Mouse (Mus musculus): ENCODE measurements around the gene Ptms. TPM values are rescaled to one million over a fixed set of nuclear protein-coding genes. Genes with fewer than 3 reads are reported as not detected.

The Ptms gene
- polyA plus RNA-seq (2015; fragmentation: Nextera tagmentation; extraction: Ambion mirVana): 766 and 864 TPM in 2 replicates

DNA sequence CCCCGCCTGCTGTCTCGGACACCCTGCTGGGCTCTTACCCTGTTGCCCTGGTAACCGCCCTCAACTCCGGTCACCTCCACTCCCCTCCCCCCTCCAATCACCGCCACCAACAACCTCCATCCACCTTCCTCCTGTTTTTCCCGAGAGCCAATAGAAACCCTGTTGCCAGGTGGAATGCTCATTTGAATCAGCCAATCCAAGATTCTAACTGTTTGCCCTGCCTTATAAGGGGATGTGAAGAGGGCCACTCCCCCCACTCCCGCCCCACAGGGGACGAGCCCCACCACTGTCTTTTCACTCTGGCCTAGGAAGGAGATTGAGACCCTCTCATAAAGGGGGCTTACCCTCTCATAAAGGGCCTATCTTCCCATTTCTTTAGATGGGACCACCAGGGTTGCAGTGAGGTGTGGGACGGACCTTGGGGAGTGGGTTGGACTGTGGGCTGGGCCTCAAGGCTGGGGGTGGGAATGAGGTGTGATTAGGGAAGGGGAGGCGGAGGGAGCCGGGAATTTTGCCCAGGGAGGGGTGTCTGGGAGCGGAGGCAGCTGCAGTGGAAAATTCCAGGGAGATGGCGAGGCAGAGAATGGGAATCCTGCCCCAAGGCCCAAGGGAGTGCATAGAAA, at the start of gene Ptms:
Gene Ptms, minus strand, starts transcription at position 409 of the 623 bp plus-strand sequence.
- H3K36me3 ChIP-seq: no peaks in the 10 kb centered on the region
- H3K27ac ChIP-seq (replicated peaks): peak within 1 kb of the TSS; percentile 100
- no peaks in the 10 kb centered on the region for H3K27me3 ChIP-seq
- peak; percentile 90 for ATAC-seq (ENCODE audit: low FRiP score, low read depth)
- no peaks in the 10 kb centered on the region for H3K9me3 ChIP-seq
- peak within 1 kb of the TSS; percentile 98 for H3K4me2 ChIP-seq
- H3K9ac ChIP-seq: peak within 1 kb of the TSS; percentile 56
- H3K4me1 ChIP-seq (replicated peaks): peaks cover 50% of the 10 kb centered on the region
- WGBS: 1% methylated on average over 13 of the region's 13 CpGs
- peak within 1 kb of the TSS; percentile 94 for H3K4me3 ChIP-seq

- Histone ChIP-seq H3K27ac (replicated peaks) (no peak overlapping the region), H3K36me3 (no peaks in the 10 kb centered on the region), H3K27me3 (0 out of 2 replicates have a peak, but pooled peaks cover 4% of the 10 kb centered on the region), H3K4me3 (no peak overlapping the region), H3K4me2 (no peak overlapping the region), H3K4me1 (replicated peaks) (peaks cover 17% of the 10 kb centered on the region), H3K9me3 (no peaks in the 10 kb centered on the region), H3K9ac (no peak overlapping the region)
- 63% methylated on average over 4 of the region's 4 CpGs for WGBS
- no peak for ATAC-seq (ENCODE audit: low FRiP score, low read depth)
Observed at GRCm38 (mm10) chr6:124967766-124968165, 47.9 kb upstream of the Ptms start.

GRCm38 (mm10) chr6:124966466-124967118, 46.7 kb upstream of the Ptms start:
- peak overlapping the region; percentile 71 for H3K4me3 ChIP-seq
- H3K36me3 ChIP-seq: no peaks in the 10 kb centered on the region
- no peak for ATAC-seq (ENCODE audit: low FRiP score, low read depth)
- WGBS: 94% methylated on average over 7 of the region's 7 CpGs
- peak overlapping the region; percentile 93 for H3K4me2 ChIP-seq
- H3K4me1 ChIP-seq (replicated peaks): peaks cover 17% of the 10 kb centered on the region
- 0 out of 2 replicates have a peak, but pooled peaks cover 4% of the 10 kb centered on the region for H3K27me3 ChIP-seq
- no peak overlapping the region for H3K9ac ChIP-seq
- H3K9me3 ChIP-seq: no peaks in the 10 kb centered on the region
- H3K27ac ChIP-seq (replicated peaks): no peak overlapping the region

DNA sequence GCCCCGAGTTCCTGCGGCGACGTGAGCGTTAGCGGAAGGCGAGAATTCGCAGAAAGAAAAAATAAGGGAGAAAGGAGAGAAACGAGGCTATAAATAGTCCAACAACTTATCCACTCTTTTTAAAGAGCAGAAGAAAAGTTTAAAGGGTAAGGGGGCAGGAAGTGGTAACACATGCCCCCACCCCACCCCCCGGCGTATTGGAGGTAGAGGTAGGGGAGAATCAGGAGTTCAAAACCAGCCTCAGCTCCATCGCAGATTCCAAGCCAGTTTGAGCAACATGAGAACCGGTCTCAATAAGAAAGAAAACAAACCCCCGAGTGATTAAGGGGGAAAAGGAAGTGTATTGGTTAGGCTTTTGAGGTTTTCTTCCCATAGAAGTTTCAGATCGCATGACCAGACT, 45.8 kb upstream of the Ptms start:
- H3K4me2 ChIP-seq: peak overlapping the region; percentile 93
- peaks cover 17% of the 10 kb centered on the region for H3K4me1 ChIP-seq (replicated peaks)
- 16% methylated on average over 15 of the region's 15 CpGs for WGBS
- H3K4me3 ChIP-seq: peak overlapping the region; percentile 71
- peak overlapping the region; percentile 92 for H3K27ac ChIP-seq (replicated peaks)
- no peaks in the 10 kb centered on the region for H3K9me3 ChIP-seq
- H3K27me3 ChIP-seq: 0 out of 2 replicates have a peak, but pooled peaks cover 4% of the 10 kb centered on the region
- peaks cover 5% of the 10 kb centered on the region; the same call in 1 of the 2 replicates for H3K36me3 ChIP-seq
- ATAC-seq (ENCODE audit: low FRiP score, low read depth): no peak
- H3K9ac ChIP-seq: peak overlapping the region; percentile 89

DNA sequence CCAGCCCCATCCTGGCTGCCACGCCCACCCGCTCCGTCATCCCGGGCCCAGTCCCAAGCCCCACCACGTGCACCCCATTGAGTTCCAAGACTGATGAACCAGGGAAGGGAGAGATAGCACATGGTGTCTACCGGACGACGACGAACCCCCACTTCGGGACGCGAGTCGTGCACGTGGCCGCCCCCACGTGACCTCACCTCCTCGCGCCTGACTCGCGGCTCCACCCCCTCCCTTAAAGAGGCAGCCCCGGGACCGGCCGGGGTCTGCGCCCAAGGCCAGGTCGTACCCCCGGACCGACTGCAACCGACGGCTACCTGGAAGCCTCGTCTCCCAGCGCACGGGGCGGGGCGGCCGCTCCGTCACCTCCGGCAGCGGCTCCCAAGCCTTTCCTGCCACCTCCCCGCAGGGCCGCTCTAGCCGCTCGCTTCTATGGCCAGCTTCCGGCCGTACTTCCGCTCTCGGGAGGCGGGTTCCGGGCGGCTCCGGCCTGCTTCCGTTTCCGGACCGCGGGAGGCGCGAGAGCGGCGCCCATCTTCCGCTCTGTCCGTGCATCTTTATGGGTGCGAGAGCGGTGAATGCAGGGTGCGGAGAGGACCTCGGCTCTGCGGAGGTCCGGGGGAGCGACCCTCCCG, 45.3 kb upstream of the Ptms start, which contains the start of gene Cops7a:
Gene Cops7a, minus strand, starts transcription at position 451 of the 632 bp plus-strand sequence.
- peak; percentile 95 for ATAC-seq (ENCODE audit: low FRiP score, low read depth)
- Histone ChIP-seq H3K36me3 (peaks cover 9% of the 10 kb centered on the region; the same call in 1 of the 2 replicates), H3K4me1 (replicated peaks) (peaks cover 17% of the 10 kb centered on the region), H3K9ac (peak within 1 kb of the TSS; percentile 89), H3K27me3 (no peaks in the 10 kb centered on the region), H3K9me3 (no peaks in the 10 kb centered on the region), H3K4me3 (peak within 1 kb of the TSS; percentile 71), H3K4me2 (peak within 1 kb of the TSS; percentile 93), H3K27ac (replicated peaks) (peak within 1 kb of the TSS; percentile 92)
- 0% methylated on average over 67 of the region's 68 CpGs for WGBS

- 45% methylated on average over 16 of the region's 16 CpGs for WGBS
- H3K4me3 ChIP-seq: peak overlapping the region; percentile 71
- H3K9ac ChIP-seq: peak overlapping the region; percentile 89
- peak; percentile 39 for ATAC-seq (ENCODE audit: low FRiP score, low read depth)
- peaks cover 17% of the 10 kb centered on the region for H3K4me1 ChIP-seq (replicated peaks)
- peaks cover 13% of the 10 kb centered on the region for H3K36me3 ChIP-seq
- H3K9me3 ChIP-seq: no peaks in the 10 kb centered on the region
- H3K4me2 ChIP-seq: peak overlapping the region; percentile 93
- H3K27ac ChIP-seq (replicated peaks): peak overlapping the region; percentile 92
- H3K27me3 ChIP-seq: no peaks in the 10 kb centered on the region
Observed at GRCm38 (mm10) chr6:124964638-124965037, 44.7 kb upstream of the Ptms start.

DNA sequence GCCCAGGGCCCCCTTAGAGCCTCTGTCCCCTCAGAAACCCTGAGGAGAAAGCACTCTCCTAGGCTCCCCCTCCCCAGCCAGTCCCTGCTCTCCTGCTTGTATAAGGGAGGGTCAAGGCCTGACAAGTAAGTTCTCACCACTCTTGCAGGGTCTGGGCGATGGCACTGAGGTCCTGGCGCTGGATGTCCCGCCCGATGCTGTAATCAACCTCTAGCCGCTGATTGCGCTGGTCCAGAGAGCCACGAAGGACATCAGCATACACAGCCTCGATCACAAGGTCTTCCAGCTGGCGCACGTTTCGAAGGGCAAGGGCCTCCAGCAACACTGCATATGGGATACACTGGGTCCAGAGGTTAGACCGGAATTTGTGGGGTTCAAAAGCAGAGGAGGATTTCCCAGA, 41.1 kb upstream of the Ptms start:
- WGBS: 94% methylated on average over 12 of the region's 12 CpGs
- Histone ChIP-seq H3K9me3 (no peaks in the 10 kb centered on the region), H3K4me2 (no peak overlapping the region), H3K9ac (no peak overlapping the region), H3K4me3 (no peak overlapping the region), H3K36me3 (peaks cover 37% of the 10 kb centered on the region), H3K27me3 (no peaks in the 10 kb centered on the region), H3K27ac (replicated peaks) (no peak overlapping the region), H3K4me1 (replicated peaks) (peaks cover 11% of the 10 kb centered on the region)
- no peak for ATAC-seq (ENCODE audit: low FRiP score, low read depth)

DNA sequence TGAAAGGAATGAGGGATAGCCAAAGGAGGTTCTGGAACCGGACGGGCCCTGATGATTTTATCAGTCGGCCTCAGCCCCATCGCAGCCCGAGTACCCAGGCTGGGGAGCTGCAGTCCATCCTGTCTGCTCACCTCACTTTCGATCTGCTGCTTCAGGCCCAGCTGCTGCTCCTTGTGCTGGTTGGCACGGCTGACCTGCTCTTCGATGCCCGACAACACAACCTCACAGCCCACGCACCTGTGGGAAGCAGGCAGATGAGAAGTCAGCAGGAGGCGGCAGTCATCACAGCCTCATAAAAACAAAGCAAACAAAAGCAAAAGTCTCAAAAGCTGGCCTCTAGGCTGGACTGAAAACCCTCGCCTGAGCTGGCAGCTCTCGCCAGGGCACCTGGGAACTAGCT, 40.1 kb upstream of the Ptms start:
- H3K27ac ChIP-seq (replicated peaks): no peak overlapping the region
- H3K4me1 ChIP-seq (replicated peaks): peaks cover 9% of the 10 kb centered on the region
- no peaks in the 10 kb centered on the region for H3K9me3 ChIP-seq
- ATAC-seq (ENCODE audit: low FRiP score, low read depth): no peak
- H3K4me2 ChIP-seq: no peak overlapping the region
- 93% methylated on average over 13 of the region's 13 CpGs for WGBS
- H3K4me3 ChIP-seq: no peak overlapping the region
- no peak overlapping the region for H3K9ac ChIP-seq
- H3K36me3 ChIP-seq: peaks cover 37% of the 10 kb centered on the region
- H3K27me3 ChIP-seq: no peaks in the 10 kb centered on the region

GRCm38 (mm10) chr6:124958127-124958526, 38.2 kb upstream of the Ptms start:
- no peak overlapping the region for H3K9ac ChIP-seq
- 85% methylated on average over 3 of the region's 3 CpGs for WGBS
- ATAC-seq (ENCODE audit: low FRiP score, low read depth): no peak
- H3K4me2 ChIP-seq: no peak overlapping the region
- H3K9me3 ChIP-seq: no peaks in the 10 kb centered on the region
- no peak overlapping the region for H3K27ac ChIP-seq (replicated peaks)
- peaks cover 37% of the 10 kb centered on the region for H3K36me3 ChIP-seq
- no peaks in the 10 kb centered on the region for H3K4me1 ChIP-seq (replicated peaks)
- no peak overlapping the region for H3K4me3 ChIP-seq
- no peaks in the 10 kb centered on the region for H3K27me3 ChIP-seq

- no peak overlapping the region for H3K4me2 ChIP-seq
- H3K27ac ChIP-seq (replicated peaks): no peak overlapping the region
- no peak overlapping the region for H3K4me3 ChIP-seq
- no peaks in the 10 kb centered on the region for H3K4me1 ChIP-seq (replicated peaks)
- H3K9ac ChIP-seq: no peak overlapping the region
- ATAC-seq (ENCODE audit: low FRiP score, low read depth): no peak
- 98% methylated on average over 4 of the region's 4 CpGs for WGBS
- peaks cover 27% of the 10 kb centered on the region for H3K36me3 ChIP-seq
- no peaks in the 10 kb centered on the region for H3K27me3 ChIP-seq
- no peaks in the 10 kb centered on the region for H3K9me3 ChIP-seq
Observed at GRCm38 (mm10) chr6:124955212-124955611, 35.3 kb upstream of the Ptms start.

GRCm38 (mm10) chr6:124953991-124954715, 34.2 kb upstream of the Ptms start:
- ATAC-seq (ENCODE audit: low FRiP score, low read depth): no peak
- Histone ChIP-seq H3K27ac (replicated peaks) (no peak overlapping the region), H3K4me3 (no peak overlapping the region), H3K27me3 (no peaks in the 10 kb centered on the region), H3K4me2 (no peak overlapping the region), H3K4me1 (replicated peaks) (no peaks in the 10 kb centered on the region), H3K9me3 (no peaks in the 10 kb centered on the region), H3K9ac (no peak overlapping the region), H3K36me3 (peaks cover 18% of the 10 kb centered on the region)
- WGBS: 86% methylated on average over 2 of the region's 2 CpGs

Measured in hindbrain, embryonic 15.5 days (tissue).